Mouse (Mus musculus) C2C12 (cell line): ENCODE measurements around the gene Lonrf2.

Experiments
- CTCF ChIP-seq: IDR thresholded peaks from one replicate; pipeline ENCODE4 v1.5.1; 2011; ENCODE audit not compliant: control insufficient read depth, insufficient read depth, insufficient read length
- FOSL1 ChIP-seq: IDR thresholded peaks from one replicate; pipeline ENCODE4 v1.8.0; 2011; ENCODE audit warnings: mild to moderate bottlenecking, low read length; ENCODE audit not compliant: poor library complexity, insufficient read depth, severe bottlenecking
- MAX ChIP-seq: IDR thresholded peaks from one replicate; pipeline ENCODE4 v1.6.1; 2011; ENCODE audit warnings: mild to moderate bottlenecking, control low read depth
- MYOD1 ChIP-seq: IDR thresholded peaks from one replicate; pipeline ENCODE4 v1.6.1; 2011; ENCODE audit warnings: low read depth; ENCODE audit not compliant: control insufficient read depth, insufficient read length
- USF1 ChIP-seq: IDR thresholded peaks from one replicate; pipeline ENCODE4 v1.6.1; 2011; ENCODE audit warnings: low read depth, mild to moderate bottlenecking, control low read depth, moderate library complexity

- TF ChIP-seq CTCF (no peak), MAX (no peak), MYOD1 (no peak), FOSL1 (no peak), USF1 (no peak)
Measured at GRCm38 (mm10) chr1:38882746-38883145, 46.2 kb upstream of the Lonrf2 start.
